Mouse (Mus musculus): ENCODE data around the gene Castor2. TPM values are rescaled to one million over a fixed set of nuclear protein-coding genes. Genes with fewer than 3 reads are reported as not detected.

Castor2 gene
- polyA plus RNA-seq, 1 experiment = 4.9 TPM

DNA sequence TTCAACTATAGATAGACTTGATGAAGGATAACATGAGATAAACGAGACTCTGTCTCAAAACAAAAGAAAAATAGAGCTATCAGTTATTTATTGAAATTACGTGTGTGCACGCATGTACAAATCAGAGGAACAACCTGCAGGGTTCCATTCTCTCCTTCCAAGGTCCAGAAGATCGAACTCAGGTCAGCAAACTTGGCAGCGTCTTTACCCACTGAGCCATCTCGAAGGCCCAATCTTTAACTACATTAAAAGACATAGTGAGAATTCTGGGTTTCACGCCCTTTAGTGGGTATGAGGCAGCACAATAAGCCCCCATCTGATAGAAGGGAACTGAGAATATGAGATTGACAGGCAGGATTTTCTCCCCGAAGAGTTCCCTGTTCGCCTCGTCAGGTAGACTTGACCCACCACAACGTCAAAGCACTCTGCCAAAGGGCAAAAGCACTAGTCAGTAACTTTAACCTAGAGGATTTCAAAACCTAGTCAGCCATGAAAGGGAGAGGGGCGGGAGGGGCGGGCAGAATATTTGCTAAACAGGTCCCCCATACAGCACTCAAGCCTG lies 1.1 kb upstream of the Castor2 start:
- WGBS = 46% methylated on average over 13 of the region's 13 CpGs
- H3K27ac ChIP-seq (ENCODE audit: control insufficient read depth, insufficient read depth, low read depth, low read length, poor library complexity) = no peak overlapping the region
- no peak overlapping the region for H3K4me3 ChIP-seq (replicated peaks; ENCODE audit: control insufficient read depth, low read depth, low read length)
- TF ChIP-seq CTCF (IDR thresholded peaks at IDR 0.05; ENCODE audit: control insufficient read depth, insufficient read depth, low read length) = no peak
- no peak for TF ChIP-seq POLR2A (IDR thresholded peaks at IDR 0.05; ENCODE audit: borderline replicate concordance, control insufficient read depth, low read depth, low read length)
- H3K4me1 ChIP-seq (ENCODE audit: control insufficient read depth, insufficient read depth, low read length) = no peaks in the 10 kb centered on the region

DNA sequence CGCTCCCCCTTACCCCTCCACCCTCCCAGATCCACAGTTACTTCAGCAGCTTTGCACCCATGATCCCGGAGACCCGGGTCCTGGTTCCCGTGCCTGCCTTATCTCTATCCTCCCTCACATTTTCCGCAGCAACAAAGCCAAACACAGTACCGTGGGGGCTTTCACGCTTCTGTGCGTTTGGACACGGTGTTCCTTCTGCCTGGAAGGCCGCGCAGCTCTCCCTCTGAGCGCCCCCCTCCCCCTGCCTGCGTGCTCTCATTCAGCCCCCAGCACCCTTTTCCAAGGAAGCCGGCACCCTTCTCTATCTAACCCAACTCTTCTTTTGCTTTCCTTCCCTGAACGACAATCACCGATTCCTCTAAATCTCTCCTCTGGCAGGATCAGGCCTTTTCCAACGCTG lies 535 bp upstream of the Castor2 start:
- Histone ChIP-seq H3K4me1 (ENCODE audit: control insufficient read depth, insufficient read depth, low read length) (no peaks in the 10 kb centered on the region), H3K4me3 (replicated peaks; ENCODE audit: control insufficient read depth, low read depth, low read length) (peak overlapping the region; percentile 41), H3K27ac (ENCODE audit: control insufficient read depth, insufficient read depth, low read depth, low read length, poor library complexity) (no peak overlapping the region)
- TF ChIP-seq CTCF (IDR thresholded peaks at IDR 0.05; ENCODE audit: control insufficient read depth, insufficient read depth, low read length) (no peak), POLR2A (IDR thresholded peaks at IDR 0.05; ENCODE audit: borderline replicate concordance, control insufficient read depth, low read depth, low read length) (no peak)
- WGBS = under 1% methylated on average over 17 of the region's 17 CpGs

DNA sequence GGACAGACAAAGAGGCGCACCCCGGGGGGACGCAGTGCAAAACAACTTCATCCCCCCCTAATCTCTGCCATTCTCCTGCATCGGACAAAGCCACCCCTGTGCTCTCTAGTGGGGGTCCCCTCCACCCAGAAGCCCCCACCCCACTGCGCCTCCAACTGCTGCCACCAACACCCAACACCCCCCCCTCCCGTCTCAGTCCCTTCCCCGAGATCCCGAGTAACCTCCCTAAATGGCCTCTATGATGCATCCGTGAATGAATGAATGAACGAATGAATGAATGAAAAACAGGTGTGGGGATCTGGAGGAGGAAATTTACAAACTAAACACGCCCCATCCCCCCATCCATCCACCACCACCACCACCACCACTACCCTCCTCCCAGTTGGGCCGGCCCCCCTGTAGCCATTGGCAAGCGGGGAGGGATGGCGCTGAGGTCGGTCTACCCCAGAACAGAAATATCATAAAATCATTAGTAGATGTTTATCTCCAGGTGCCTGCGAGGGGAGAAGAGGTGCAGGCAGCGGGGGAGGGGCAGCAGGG lies 791 bp downstream of the Castor2 start:
- WGBS = 15% methylated on average over 17 of the region's 17 CpGs
- H3K27ac ChIP-seq (ENCODE audit: control insufficient read depth, insufficient read depth, low read depth, low read length, poor library complexity) = no peak overlapping the region
- TF ChIP-seq CTCF (IDR thresholded peaks at IDR 0.05; ENCODE audit: control insufficient read depth, insufficient read depth, low read length) (no peak), POLR2A (IDR thresholded peaks at IDR 0.05; ENCODE audit: borderline replicate concordance, control insufficient read depth, low read depth, low read length) (no peak)
- no peaks in the 10 kb centered on the region for H3K4me1 ChIP-seq (ENCODE audit: control insufficient read depth, insufficient read depth, low read length)
- H3K4me3 ChIP-seq (replicated peaks; ENCODE audit: control insufficient read depth, low read depth, low read length) = no peak overlapping the region

DNA sequence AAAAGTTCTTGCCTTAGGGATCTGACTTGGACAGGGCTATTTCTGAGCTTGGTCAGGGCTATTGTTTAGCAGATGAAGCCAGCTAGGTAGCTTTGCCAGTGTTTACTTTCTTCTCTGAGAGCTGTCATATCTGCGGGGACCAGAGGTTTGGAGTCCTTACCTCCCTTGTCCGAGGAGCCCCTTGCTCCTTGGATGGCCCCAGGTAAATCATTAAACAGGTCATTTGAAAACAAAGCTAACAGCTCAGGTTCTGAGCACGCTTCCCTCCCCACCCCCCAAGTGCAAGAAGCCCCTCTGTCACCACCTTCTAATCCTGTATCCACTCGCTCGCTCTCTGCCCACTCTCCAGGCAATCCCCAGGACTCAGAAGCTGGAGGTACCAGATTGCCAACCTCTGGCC lies 1.8 kb downstream of the Castor2 start:
- Histone ChIP-seq H3K4me1 (ENCODE audit: control insufficient read depth, insufficient read depth, low read length) (no peaks in the 10 kb centered on the region; the same call in 1 of the 2 replicates), H3K4me3 (replicated peaks; ENCODE audit: control insufficient read depth, low read depth, low read length) (no peak overlapping the region), H3K27ac (ENCODE audit: control insufficient read depth, insufficient read depth, low read depth, low read length, poor library complexity) (no peak overlapping the region)
- TF ChIP-seq POLR2A (IDR thresholded peaks at IDR 0.05; ENCODE audit: borderline replicate concordance, control insufficient read depth, low read depth, low read length) (no peak), CTCF (IDR thresholded peaks at IDR 0.05; ENCODE audit: control insufficient read depth, insufficient read depth, low read length) (no peak)
- 87% methylated on average over 5 of the region's 5 CpGs for WGBS

DNA sequence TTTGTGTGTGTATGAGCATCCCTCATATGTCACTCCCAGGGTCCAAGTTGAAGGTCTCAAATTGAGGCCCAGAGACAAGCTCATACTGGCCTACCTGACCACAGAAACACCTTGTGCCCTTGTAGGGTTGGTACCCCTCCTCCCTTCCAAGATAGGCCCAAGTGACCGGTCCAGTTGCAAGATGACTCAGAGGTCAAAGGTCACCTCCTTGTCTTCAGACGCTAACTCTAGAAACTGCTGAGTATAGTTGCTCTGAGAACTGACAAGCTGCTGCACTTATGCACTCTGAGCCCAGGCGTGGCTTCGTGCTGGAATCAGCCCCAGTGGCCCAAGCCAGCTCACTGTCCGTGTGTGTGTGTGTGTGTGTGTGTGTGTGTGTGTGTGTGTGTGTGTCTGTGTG lies 2.4 kb downstream of the Castor2 start:
- TF ChIP-seq POLR2A (IDR thresholded peaks at IDR 0.05; ENCODE audit: borderline replicate concordance, control insufficient read depth, low read depth, low read length) (no peak), CTCF (IDR thresholded peaks at IDR 0.05; ENCODE audit: control insufficient read depth, insufficient read depth, low read length) (no peak)
- WGBS = 81% methylated on average over 5 of the region's 5 CpGs
- H3K4me1 ChIP-seq (ENCODE audit: control insufficient read depth, insufficient read depth, low read length) = no peaks in the 10 kb centered on the region; the same call in 1 of the 2 replicates
- H3K27ac ChIP-seq (ENCODE audit: control insufficient read depth, insufficient read depth, low read depth, low read length, poor library complexity) = no peak overlapping the region
- H3K4me3 ChIP-seq (replicated peaks; ENCODE audit: control insufficient read depth, low read depth, low read length) = no peak overlapping the region

DNA sequence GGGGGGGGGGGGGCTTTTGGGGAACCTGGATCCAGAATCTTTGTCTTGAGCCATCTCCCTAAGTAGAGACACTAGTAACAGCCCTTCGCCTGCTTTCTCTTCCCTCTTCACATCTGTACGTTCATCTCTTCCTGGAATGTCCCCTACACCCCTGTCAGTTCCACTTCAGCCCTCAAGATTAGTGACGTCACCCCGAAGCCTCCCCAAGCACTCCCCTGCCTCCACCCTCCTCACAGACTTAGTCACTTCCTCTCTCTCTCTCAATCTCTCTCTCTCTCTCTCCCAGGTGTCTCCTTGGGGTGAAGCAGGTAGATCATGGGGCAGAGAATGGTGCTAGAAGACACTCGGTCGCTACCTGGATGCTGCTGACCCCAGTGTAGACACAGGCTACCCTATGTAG lies 3.2 kb downstream of the Castor2 start:
- TF ChIP-seq CTCF (IDR thresholded peaks at IDR 0.05; ENCODE audit: control insufficient read depth, insufficient read depth, low read length) (no peak), POLR2A (IDR thresholded peaks at IDR 0.05; ENCODE audit: borderline replicate concordance, control insufficient read depth, low read depth, low read length) (no peak)
- H3K4me3 ChIP-seq (replicated peaks; ENCODE audit: control insufficient read depth, low read depth, low read length) = no peak overlapping the region
- no peak overlapping the region for H3K27ac ChIP-seq (ENCODE audit: control insufficient read depth, insufficient read depth, low read depth, low read length, poor library complexity)
- no peaks in the 10 kb centered on the region; the same call in 1 of the 2 replicates for H3K4me1 ChIP-seq (ENCODE audit: control insufficient read depth, insufficient read depth, low read length)
- WGBS = 46% methylated on average over 6 of the region's 6 CpGs

DNA sequence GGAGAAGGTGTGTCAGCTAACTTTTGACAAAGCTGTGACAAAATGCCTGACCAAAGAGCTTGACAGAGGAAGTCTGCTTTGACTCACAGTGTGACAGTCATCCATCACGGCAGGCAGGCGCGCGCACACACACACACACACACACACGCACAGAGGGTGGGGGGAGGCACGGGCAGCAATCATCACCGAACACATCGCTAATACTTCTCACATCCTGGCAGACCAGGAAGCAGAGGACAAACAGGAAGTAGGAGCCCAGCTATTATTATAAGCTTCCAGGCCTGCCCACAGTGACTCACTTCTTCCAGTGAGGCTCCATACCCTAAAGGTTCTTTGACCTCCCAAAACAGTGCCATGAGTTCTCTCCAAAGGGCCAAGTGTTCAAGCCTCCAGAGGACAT lies 6.3 kb downstream of the Castor2 start:
- Histone ChIP-seq H3K4me1 (ENCODE audit: control insufficient read depth, insufficient read depth, low read length) (no peaks in the 10 kb centered on the region; the same call in 1 of the 2 replicates), H3K27ac (ENCODE audit: control insufficient read depth, insufficient read depth, low read depth, low read length, poor library complexity) (no peak overlapping the region; the same call in 1 of the 2 replicates), H3K4me3 (replicated peaks; ENCODE audit: control insufficient read depth, low read depth, low read length) (no peak overlapping the region)
- 79% methylated on average over 8 of the region's 8 CpGs for WGBS
- TF ChIP-seq CTCF (IDR thresholded peaks at IDR 0.05; ENCODE audit: control insufficient read depth, insufficient read depth, low read length) (no peak), POLR2A (IDR thresholded peaks at IDR 0.05; ENCODE audit: borderline replicate concordance, control insufficient read depth, low read depth, low read length) (no peak)

DNA sequence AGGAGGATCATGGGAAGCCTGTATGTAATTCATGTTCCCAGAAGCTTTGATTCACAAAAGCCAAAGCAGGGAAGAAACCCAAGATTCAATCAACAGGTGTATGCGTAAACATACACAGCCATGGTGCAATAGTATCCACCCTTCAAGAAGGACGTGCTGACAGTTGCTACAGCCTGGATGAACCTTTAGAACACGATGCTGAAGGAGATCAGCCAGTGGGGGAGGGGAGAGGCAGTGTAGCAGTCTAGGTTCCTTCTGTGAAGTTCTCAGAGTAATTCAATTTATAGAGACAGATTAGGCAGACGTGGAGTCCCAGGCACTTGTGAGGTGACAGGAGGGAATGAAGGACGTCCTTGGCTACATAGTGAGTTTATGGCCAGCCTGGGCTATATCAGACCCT lies 15.5 kb downstream of the Castor2 start:
- H3K4me3 ChIP-seq (replicated peaks; ENCODE audit: control insufficient read depth, low read depth, low read length) = no peak overlapping the region
- 69% methylated on average over 5 of the region's 5 CpGs for WGBS
- no peak for TF ChIP-seq CTCF (IDR thresholded peaks at IDR 0.05; ENCODE audit: control insufficient read depth, insufficient read depth, low read length)
- TF ChIP-seq POLR2A (IDR thresholded peaks at IDR 0.05; ENCODE audit: borderline replicate concordance, control insufficient read depth, low read depth, low read length) = no peak

More for the DNA sequence above, 15.5 kb downstream of the Castor2 start:
- Histone ChIP-seq H3K4me1 (ENCODE audit: control insufficient read depth, insufficient read depth, low read length) (peaks cover 4% of the 10 kb centered on the region; the same call in 1 of the 2 replicates), H3K27ac (ENCODE audit: control insufficient read depth, insufficient read depth, low read depth, low read length, poor library complexity) (no peak overlapping the region)

All from bone marrow, adult 2 months (tissue).